Mouse (Mus musculus) embryonic facial prominence, embryonic 14.5 days (tissue): ENCODE data around the gene Apopt1. TPM values are rescaled to one million over a fixed set of nuclear protein-coding genes. Genes with fewer than 3 reads are reported as not detected.

Experiments used
- ATAC-seq: fragments of 200-750 bp; cut with Nextera tagmentation; 2 replicates; pipeline ENCODE4 v1.8.0; 2017; ENCODE audit warnings: low read depth, moderate number of reproducible peaks, moderate TSS enrichment
- DNase-seq: peaks from one replicate; pipeline ENCODE4 v3.0.0-alpha.2; 2015; ENCODE audit warnings: low spot score
- H3K27ac ChIP-seq: fragments of 300-500 bp; sonication (generic); replicated peaks from 2 replicates; pipeline ENCODE4 v1.5.1; 2014; ENCODE audit warnings: low read depth, mild to moderate bottlenecking, low read length, moderate library complexity
- H3K27me3 ChIP-seq: fragments of 300-500 bp; sonication (generic); replicated peaks from 2 replicates; pipeline ENCODE4 v1.6.1; 2014; ENCODE audit warnings: low read length; ENCODE audit not compliant: control insufficient read depth, insufficient read depth
- H3K36me3 ChIP-seq: fragments of 300-500 bp; sonication (generic); 2 replicates; pipeline ENCODE4 v1.6.1; 2014; ENCODE audit warnings: low read length, mixed read lengths; ENCODE audit not compliant: control insufficient read depth, insufficient read depth
- H3K4me1 ChIP-seq: fragments of 300-500 bp; sonication (generic); 2 replicates; pipeline ENCODE4 v1.6.1; 2014; ENCODE audit warnings: antibody characterized with exemption, low read length; ENCODE audit not compliant: control insufficient read depth, insufficient read depth
- H3K4me2 ChIP-seq: fragments of 300-500 bp; sonication (generic); 2 replicates; pipeline ENCODE4 v1.6.1; 2014; ENCODE audit warnings: low read depth, mild to moderate bottlenecking, low read length, moderate library complexity, mixed read lengths
- H3K4me3 ChIP-seq: fragments of 300-500 bp; sonication (generic); 2 replicates; pipeline ENCODE4 v1.5.1; 2014; ENCODE audit warnings: low read depth, mild to moderate bottlenecking, low read length
- H3K9ac ChIP-seq: fragments of 300-500 bp; sonication (generic); 2 replicates; pipeline ENCODE4 v1.6.1; 2014; ENCODE audit warnings: low read depth, mild to moderate bottlenecking, low read length, moderate library complexity, mixed read lengths
- H3K9me3 ChIP-seq: fragments of 300-500 bp; sonication (generic); 2 replicates; pipeline ENCODE4 v1.6.1; 2016; ENCODE audit warnings: low read length; ENCODE audit not compliant: control insufficient read depth
- WGBS: fragments of 180-500 bp; shearing (Covaris S2); extraction: QIAGEN DNeasy Blood & Tissue Kit; methylation state at CpG from one replicate; pipeline ENCODE4 v1.1.7; 2014; 5-methylcytosine and 5-hydroxymethylcytosine counted together
- polyA plus RNA-seq: library from polyadenylated mRNA; unstranded; fragments of >200 nt; fragmentation: Nextera tagmentation; extraction: Ambion mirVana; gene quantifications from 2 replicates; pipeline ENCODE4 v1.2.1, GENCODE M21; 2014

The Apopt1 gene
- polyA plus RNA-seq, 1 experiment from 2014 or later = 46.6 TPM

- ATAC-seq = peak; percentile 94
- peak within 1 kb of the TSS; percentile 82 for H3K4me2 ChIP-seq
- H3K27ac ChIP-seq = peak within 1 kb of the TSS; percentile 91
- H3K4me1 ChIP-seq = peaks cover 10% of the 10 kb centered on the region
- 0 out of 2 replicates have a peak, but pooled peaks cover 5% of the 10 kb centered on the region for H3K36me3 ChIP-seq
- under 1% methylated on average over 28 of the region's 51 CpGs for WGBS
- H3K4me3 ChIP-seq = peak within 1 kb of the TSS; percentile 53
- no peaks in the 10 kb centered on the region for H3K9me3 ChIP-seq
- peak within 1 kb of the TSS; percentile 69 for H3K9ac ChIP-seq
- DNase-seq = peak; percentile 96
- H3K27me3 ChIP-seq = peaks cover 14% of the 10 kb centered on the region
Observed at GRCm38 (mm10) chr12:111677882-111678669, 35.0 kb upstream of the Apopt1 start, which contains the start of gene Trmt61a. TSS of gene Trmt61a (plus strand) at chr12:111678105.

- Histone ChIP-seq H3K4me1 (peaks cover 10% of the 10 kb centered on the region), H3K4me3 (peak overlapping the region; percentile 53), H3K9me3 (no peaks in the 10 kb centered on the region), H3K9ac (peak overlapping the region; percentile 69), H3K4me2 (peak overlapping the region; percentile 82), H3K27me3 (peaks cover 8% of the 10 kb centered on the region), H3K36me3 (0 out of 2 replicates have a peak, but pooled peaks cover 5% of the 10 kb centered on the region), H3K27ac (no peak overlapping the region)
- ATAC-seq (no peak), DNase-seq (no peak)
- WGBS = 5% methylated on average over 13 of the region's 13 CpGs
Observed at GRCm38 (mm10) chr12:111678670-111678933, 34.5 kb upstream of the Apopt1 start.

- peak overlapping the region; percentile 69 for H3K9ac ChIP-seq
- WGBS = 47% methylated on average over 7 of the region's 7 CpGs
- no peaks in the 10 kb centered on the region for H3K9me3 ChIP-seq
- H3K4me2 ChIP-seq = peak overlapping the region; percentile 82
- H3K4me1 ChIP-seq = peaks cover 10% of the 10 kb centered on the region
- H3K27me3 ChIP-seq = peaks cover 4% of the 10 kb centered on the region
- 0 out of 2 replicates have a peak, but pooled peaks cover 5% of the 10 kb centered on the region for H3K36me3 ChIP-seq
- peak overlapping the region; percentile 53 for H3K4me3 ChIP-seq
- ATAC-seq (no peak), DNase-seq (no peak)
- H3K27ac ChIP-seq = no peak overlapping the region
Observed at GRCm38 (mm10) chr12:111678997-111679396, 34.1 kb upstream of the Apopt1 start.

GRCm38 (mm10) chr12:111680661-111681060 is 32.4 kb upstream of the Apopt1 start:
- DNase-seq (no peak), ATAC-seq (no peak)
- WGBS = 93% methylated on average over 13 of the region's 13 CpGs
- peaks cover 10% of the 10 kb centered on the region for H3K4me1 ChIP-seq
- H3K27me3 ChIP-seq = no peaks in the 10 kb centered on the region
- H3K9me3 ChIP-seq = no peaks in the 10 kb centered on the region
- H3K4me2 ChIP-seq = no peak overlapping the region
- no peak overlapping the region for H3K27ac ChIP-seq
- H3K4me3 ChIP-seq = no peak overlapping the region
- H3K9ac ChIP-seq = no peak overlapping the region
- 0 out of 2 replicates have a peak, but pooled peaks cover 5% of the 10 kb centered on the region for H3K36me3 ChIP-seq

- no peak overlapping the region for H3K27ac ChIP-seq
- H3K4me1 ChIP-seq = peaks cover 10% of the 10 kb centered on the region
- H3K27me3 ChIP-seq = no peaks in the 10 kb centered on the region
- 84% methylated on average over 8 of the region's 8 CpGs for WGBS
- no peak overlapping the region for H3K4me3 ChIP-seq
- no peak for ATAC-seq
- H3K4me2 ChIP-seq = no peak overlapping the region
- no peak for DNase-seq
- H3K36me3 ChIP-seq = 0 out of 2 replicates have a peak, but pooled peaks cover 5% of the 10 kb centered on the region
- H3K9ac ChIP-seq = no peak overlapping the region
- no peaks in the 10 kb centered on the region for H3K9me3 ChIP-seq
Observed at GRCm38 (mm10) chr12:111681305-111681704, 31.8 kb upstream of the Apopt1 start.

- Histone ChIP-seq H3K27ac (no peak overlapping the region), H3K36me3 (0 out of 2 replicates have a peak, but pooled peaks cover 5% of the 10 kb centered on the region), H3K27me3 (no peaks in the 10 kb centered on the region), H3K4me1 (peaks cover 10% of the 10 kb centered on the region), H3K9ac (no peak overlapping the region), H3K4me3 (no peak overlapping the region), H3K4me2 (no peak overlapping the region), H3K9me3 (no peaks in the 10 kb centered on the region)
- DNase-seq (no peak), ATAC-seq (no peak)
- 77% methylated on average over 5 of the region's 5 CpGs for WGBS
Observed at GRCm38 (mm10) chr12:111682003-111682402, 31.1 kb upstream of the Apopt1 start.

GRCm38 (mm10) chr12:111682806-111683205 is 30.3 kb upstream of the Apopt1 start:
- Histone ChIP-seq H3K4me3 (no peak overlapping the region), H3K27ac (no peak overlapping the region), H3K4me2 (no peak overlapping the region), H3K9ac (no peak overlapping the region), H3K9me3 (no peaks in the 10 kb centered on the region), H3K27me3 (no peaks in the 10 kb centered on the region), H3K36me3 (0 out of 2 replicates have a peak, but pooled peaks cover 5% of the 10 kb centered on the region), H3K4me1 (peaks cover 4% of the 10 kb centered on the region; the same call in 1 of the 2 replicates)
- ATAC-seq (no peak), DNase-seq (no peak)
- 65% methylated on average over 4 of the region's 5 CpGs for WGBS

GRCm38 (mm10) chr12:111686390-111686789 is 26.7 kb upstream of the Apopt1 start:
- Histone ChIP-seq H3K4me1 (no peaks in the 10 kb centered on the region), H3K9ac (no peak overlapping the region), H3K27me3 (no peaks in the 10 kb centered on the region), H3K27ac (no peak overlapping the region), H3K4me3 (no peak overlapping the region), H3K36me3 (0 out of 2 replicates have a peak, but pooled peaks cover 5% of the 10 kb centered on the region), H3K9me3 (no peaks in the 10 kb centered on the region), H3K4me2 (no peak overlapping the region)
- ATAC-seq (no peak), DNase-seq (no peak)
- WGBS = 78% methylated on average over 4 of the region's 4 CpGs
